ENCODE assay signal across 27 mouse cellular contexts in the genomic region with DNA sequence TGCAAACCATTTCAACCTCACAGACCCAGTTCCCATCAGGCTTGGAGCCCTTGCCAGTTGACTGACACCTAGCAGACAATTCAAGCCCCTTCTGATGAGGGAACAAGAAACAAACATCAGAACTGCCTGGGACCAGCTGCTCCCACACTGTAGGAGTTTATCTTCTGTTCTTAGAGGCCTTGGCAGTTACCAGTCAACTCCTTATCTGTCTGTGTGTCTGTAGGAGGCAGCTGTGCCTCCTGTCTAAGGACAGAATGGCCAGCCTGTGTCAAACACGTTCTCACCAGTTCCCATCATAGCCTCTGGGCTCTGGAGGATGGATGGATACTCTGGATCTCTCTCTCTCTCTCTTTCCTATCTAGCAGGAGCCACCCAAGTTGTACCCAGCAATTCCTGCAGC. TPM values are rescaled to one million over a fixed set of nuclear protein-coding genes. Genes with fewer than 3 reads are reported as not detected.
"Had no signal": no experiment of that assay in that cellular context is flagged by ENCODE, and none has a peak within 500 bp of the region (broad histone marks: within the 10 kb centered on the region; RNA-seq: fewer than 3 reads in every experiment).

No protein-coding gene starts in this region.

RNA-seq across cellular contexts. Expression of gene Dnmt3c, which starts 21.1 kb away (rescaled TPM):
- total RNA-seq: gastrocnemius, adult 18-20 months; gastrocnemius, adult 8-10 months; gastrocnemius, postnatal 14 days; gastrocnemius, postnatal 36 days; heart, adult 2 months; heart, postnatal 14 days; heart, postnatal 36 days; hematopoietic stem cell, adult 5-6 weeks; hindbrain, postnatal 0 days; layer of hippocampus, postnatal 36 days; left cerebral cortex, adult 18-20 months; left cerebral cortex, adult 8-10 months; left cerebral cortex, postnatal 25 days; left cerebral cortex, postnatal 4 days had no signal
- polyA plus RNA-seq: gonadal fat pad, adult 2 months; heart, adult 2 months; heart, embryonic 11.5 days; heart, embryonic 13.5 days; heart, embryonic 15.5 days; hindbrain, embryonic 11.5 days; hindbrain, embryonic 13.5 days; hindbrain, postnatal 0 days; intestine, embryonic 16.5 days; kidney, adult 2 months; kidney, embryonic 15.5 days; kidney, postnatal 0 days; large intestine, adult 2 months; limb, embryonic 11.5 days; limb, embryonic 13.5 days had no signal
